Mouse (Mus musculus) liver, embryonic 15.5 days (tissue): Measurements from ENCODE around the gene Ankrd31. TPM values are rescaled to one million over a fixed set of nuclear protein-coding genes. Genes with fewer than 3 reads are reported as not detected.
"Not testable (repeated sequence)": the region's sequence is repeated elsewhere in the genome, so short reads cannot be mapped to it uniquely, and the experiment has no call there.

ENCODE experiments used
- ATAC-seq: fragments of 200-750 bp; cut with Nextera tagmentation; 2 replicates; pipeline ENCODE4 v1.8.0; 2017; ENCODE audit warnings: moderate number of reproducible peaks, mild to moderate bottlenecking, moderate library complexity; ENCODE audit not compliant: insufficient read depth
- H3K27ac ChIP-seq: fragments of 300-500 bp; sonication (generic); replicated peaks from 2 replicates; pipeline ENCODE4 v1.5.1; 2015; ENCODE audit warnings: mild to moderate bottlenecking, inconsistent platforms
- H3K27me3 ChIP-seq: fragments of 300-500 bp; sonication (generic); 2 replicates; pipeline ENCODE4 v1.6.1; 2015; ENCODE audit warnings: mild to moderate bottlenecking, inconsistent platforms
- H3K36me3 ChIP-seq: fragments of 300-500 bp; sonication (generic); replicated peaks from 2 replicates; pipeline ENCODE4 v1.6.1; 2015; ENCODE audit warnings: moderate library complexity, mild to moderate bottlenecking, inconsistent platforms
- H3K4me1 ChIP-seq: fragments of 300-500 bp; sonication (generic); replicated peaks from 2 replicates; pipeline ENCODE4 v1.6.1; 2015; ENCODE audit warnings: inconsistent platforms
- H3K4me2 ChIP-seq: fragments of 300-500 bp; sonication (generic); 2 replicates; pipeline ENCODE4 v1.6.1; 2015; ENCODE audit warnings: moderate library complexity, mild to moderate bottlenecking, inconsistent platforms
- H3K4me3 ChIP-seq: fragments of 300-500 bp; sonication (generic); replicated peaks from 2 replicates; pipeline ENCODE4 v1.5.1; 2015; ENCODE audit warnings: mild to moderate bottlenecking, inconsistent platforms
- H3K9ac ChIP-seq: fragments of 300-500 bp; sonication (generic); 2 replicates; pipeline ENCODE4 v1.6.1; 2015; ENCODE audit warnings: moderate library complexity, mild to moderate bottlenecking, inconsistent platforms
- H3K9me3 ChIP-seq: fragments of 300-500 bp; sonication (generic); replicated peaks from 2 replicates; pipeline ENCODE4 v1.6.1; 2016; ENCODE audit warnings: inconsistent platforms
- WGBS: fragments of 180-500 bp; shearing (Covaris S2); methylation state at CpG from one replicate; pipeline ENCODE4 v1.1.7; 2015; ENCODE audit warnings: mixed read lengths; ENCODE audit not compliant: insufficient replicate concordance; 5-methylcytosine and 5-hydroxymethylcytosine counted together
- polyA plus RNA-seq: library from polyadenylated mRNA; unstranded; fragments of >200 nt; fragmentation: Nextera tagmentation; extraction: Ambion mirVana; gene quantifications from 2 replicates; pipeline ENCODE4 v1.2.1, GENCODE M21; 2015

The Ankrd31 gene
- polyA plus RNA-seq, 1 experiment from 2014 or later: 0.01 TPM

GRCm38 (mm10) chr13:96742871-96743270 lies 5.2 kb upstream of the Ankrd31 start:
- H3K27me3 ChIP-seq: no peaks in the 10 kb centered on the region
- WGBS: 24% methylated on average over 2 of the region's 2 CpGs
- H3K4me2 ChIP-seq: no peak overlapping the region
- no peak overlapping the region for H3K9ac ChIP-seq
- no peaks in the 10 kb centered on the region for H3K4me1 ChIP-seq
- H3K27ac ChIP-seq: no peak overlapping the region
- peak; percentile 58 for ATAC-seq
- H3K9me3 ChIP-seq: no peaks in the 10 kb centered on the region
- H3K36me3 ChIP-seq: no peaks in the 10 kb centered on the region
- no peak overlapping the region for H3K4me3 ChIP-seq

GRCm38 (mm10) chr13:96746055-96746454 lies 2.0 kb upstream of the Ankrd31 start:
- Histone ChIP-seq H3K4me2 (no peak overlapping the region), H3K36me3 (no peaks in the 10 kb centered on the region), H3K27ac (no peak overlapping the region), H3K4me1 (no peaks in the 10 kb centered on the region), H3K4me3 (no peak overlapping the region), H3K27me3 (no peaks in the 10 kb centered on the region), H3K9ac (no peak overlapping the region), H3K9me3 (no peaks in the 10 kb centered on the region)
- no peak for ATAC-seq
- WGBS: 61% methylated on average over 6 of the region's 6 CpGs

DNA sequence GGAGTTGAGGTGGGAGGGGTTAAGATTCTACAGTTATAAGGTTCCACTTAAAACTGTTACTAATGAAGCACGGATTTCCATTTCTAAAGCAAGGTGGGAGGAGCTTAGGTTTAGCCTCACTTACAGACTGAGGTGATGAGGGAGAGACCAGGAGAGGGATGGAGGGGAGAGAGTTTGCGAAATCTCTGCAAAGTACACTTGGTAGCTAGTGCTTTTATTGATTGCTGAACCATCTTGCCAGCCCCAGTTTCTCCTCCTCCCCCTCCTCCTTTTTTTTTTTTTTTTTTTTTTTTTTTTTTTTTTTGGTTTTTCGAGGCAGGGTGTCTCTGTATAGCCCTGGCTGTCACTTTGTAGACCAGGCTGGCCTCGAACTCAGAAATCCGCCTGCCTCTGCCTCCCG lies 1.8 kb downstream of the Ankrd31 start:
- no peak overlapping the region for H3K4me2 ChIP-seq
- H3K27ac ChIP-seq: no peak overlapping the region
- no peaks in the 10 kb centered on the region for H3K9me3 ChIP-seq
- ATAC-seq: no peak
- H3K9ac ChIP-seq: no peak overlapping the region
- H3K27me3 ChIP-seq: no peaks in the 10 kb centered on the region
- no peaks in the 10 kb centered on the region for H3K4me1 ChIP-seq
- no peak overlapping the region for H3K4me3 ChIP-seq
- 59% methylated on average over 6 of the region's 6 CpGs for WGBS
- no peaks in the 10 kb centered on the region for H3K36me3 ChIP-seq

GRCm38 (mm10) chr13:96760848-96761247 lies 12.8 kb downstream of the Ankrd31 start:
- no peaks in the 10 kb centered on the region for H3K9me3 ChIP-seq
- no peaks in the 10 kb centered on the region for H3K27me3 ChIP-seq
- H3K4me2 ChIP-seq: no peak overlapping the region
- no peaks in the 10 kb centered on the region for H3K4me1 ChIP-seq
- H3K4me3 ChIP-seq: no peak overlapping the region
- no peak overlapping the region for H3K27ac ChIP-seq
- 17% methylated on average over 2 of the region's 2 CpGs for WGBS
- peak; percentile 68 for ATAC-seq
- H3K9ac ChIP-seq: no peak overlapping the region
- H3K36me3 ChIP-seq: no peaks in the 10 kb centered on the region

DNA sequence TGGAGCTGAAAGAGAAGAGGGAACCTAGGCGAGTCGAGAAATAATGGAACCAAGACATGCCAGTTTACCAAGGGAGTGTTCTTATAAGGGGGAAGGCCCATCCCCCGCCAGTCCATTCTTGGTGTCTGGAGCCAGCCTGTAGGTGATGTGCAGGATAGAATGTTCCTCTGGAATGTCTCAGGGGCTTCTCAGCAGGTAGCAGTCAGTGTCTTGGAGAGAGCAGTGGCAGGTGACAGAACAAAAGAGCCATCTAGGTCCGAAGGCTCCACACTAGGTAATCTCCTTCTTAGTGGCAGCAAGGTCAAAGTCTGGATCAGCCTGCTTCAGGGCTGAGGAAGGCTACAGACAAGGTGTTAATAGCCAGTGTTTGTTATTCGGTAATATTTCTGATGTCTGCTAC lies 38.0 kb downstream of the Ankrd31 start:
- not testable (repeated sequence) for H3K36me3 ChIP-seq, ATAC-seq, H3K9me3 ChIP-seq

DNA sequence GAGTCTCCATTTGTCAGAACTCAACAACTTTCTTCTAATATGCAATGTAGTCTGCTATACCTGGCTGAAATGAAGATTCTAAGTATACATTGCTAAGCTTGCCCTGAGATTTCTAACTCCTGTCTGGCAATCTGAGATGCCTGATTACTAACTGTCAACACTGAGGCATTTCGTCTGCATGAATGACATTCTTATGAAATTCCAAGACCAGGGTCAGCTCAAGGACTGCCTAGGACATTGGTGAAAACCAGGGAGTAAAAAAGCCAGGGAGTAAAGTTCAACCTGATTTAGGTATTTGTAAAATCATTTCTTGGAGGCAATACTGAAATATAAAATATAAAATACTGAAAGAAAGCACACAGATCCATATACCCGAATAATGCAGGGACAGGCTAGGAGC lies 45.4 kb downstream of the Ankrd31 start:
- 70% methylated on average over 2 of the region's 2 CpGs for WGBS
- H3K9me3 ChIP-seq: no peaks in the 10 kb centered on the region
- H3K9ac ChIP-seq: no peak overlapping the region
- H3K4me3 ChIP-seq: no peak overlapping the region
- no peaks in the 10 kb centered on the region for H3K4me1 ChIP-seq
- ATAC-seq: no peak
- H3K4me2 ChIP-seq: no peak overlapping the region
- H3K27ac ChIP-seq: no peak overlapping the region
- no peaks in the 10 kb centered on the region for H3K36me3 ChIP-seq
- H3K27me3 ChIP-seq: no peaks in the 10 kb centered on the region

More for the DNA sequence above, 38.0 kb downstream of the Ankrd31 start:
- not testable (repeated sequence) for H3K27me3 ChIP-seq, H3K27ac ChIP-seq, H3K9ac ChIP-seq, H3K4me2 ChIP-seq, H3K4me1 ChIP-seq, H3K4me3 ChIP-seq
- 65% methylated on average over 5 of the region's 5 CpGs for WGBS

DNA sequence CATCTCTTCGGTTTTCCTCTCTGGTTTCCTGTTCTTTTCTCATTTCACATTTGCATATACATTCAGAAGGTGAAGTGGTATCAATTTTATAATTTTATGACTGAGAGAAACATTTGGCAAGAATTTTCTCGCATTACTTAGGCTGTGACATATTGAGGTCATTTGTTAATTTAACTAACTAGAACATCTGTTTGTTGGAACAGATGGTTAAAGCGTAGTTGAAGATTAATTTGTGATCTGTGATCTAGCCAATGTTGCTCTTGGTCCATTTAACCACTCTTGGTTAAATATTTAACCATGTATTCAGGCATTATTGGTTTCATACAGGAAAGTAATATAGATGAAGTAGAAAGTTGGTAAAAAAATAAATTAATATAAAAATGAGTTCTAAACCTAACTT lies 47.2 kb downstream of the Ankrd31 start:
- Histone ChIP-seq H3K4me3 (no peak overlapping the region), H3K4me2 (no peak overlapping the region), H3K36me3 (no peaks in the 10 kb centered on the region), H3K27me3 (no peaks in the 10 kb centered on the region), H3K27ac (no peak overlapping the region), H3K4me1 (no peaks in the 10 kb centered on the region), H3K9ac (no peak overlapping the region), H3K9me3 (no peaks in the 10 kb centered on the region)
- 62% methylated on average over 3 of the region's 3 CpGs for WGBS
- no peak for ATAC-seq

DNA sequence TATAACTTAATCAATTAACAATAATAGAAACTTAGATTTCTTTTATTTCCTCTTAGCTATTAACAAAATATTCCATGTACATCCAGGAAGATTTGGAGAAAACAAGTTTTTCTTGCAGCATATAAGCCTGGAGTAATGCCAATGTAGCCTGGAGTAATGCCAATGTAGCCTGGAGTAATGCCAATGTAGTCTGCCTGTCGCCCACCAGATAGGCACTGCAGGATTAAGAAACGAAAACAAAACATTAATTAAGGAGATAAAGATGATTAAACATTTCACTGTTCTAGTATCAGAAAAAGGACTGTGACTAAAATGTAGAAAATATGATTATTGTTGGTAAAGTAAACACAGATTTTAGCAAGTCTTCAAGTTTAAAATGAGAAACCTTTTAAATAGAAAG lies 49.4 kb downstream of the Ankrd31 start:
- H3K4me1 ChIP-seq: no peaks in the 10 kb centered on the region
- no peak overlapping the region for H3K27ac ChIP-seq
- H3K4me2 ChIP-seq: no peak overlapping the region
- ATAC-seq: no peak
- H3K9ac ChIP-seq: no peak overlapping the region
- no peaks in the 10 kb centered on the region for H3K36me3 ChIP-seq
- H3K27me3 ChIP-seq: no peaks in the 10 kb centered on the region
- H3K9me3 ChIP-seq: no peaks in the 10 kb centered on the region
- H3K4me3 ChIP-seq: no peak overlapping the region
- 40% methylated on average over 2 of the region's 2 CpGs for WGBS

DNA sequence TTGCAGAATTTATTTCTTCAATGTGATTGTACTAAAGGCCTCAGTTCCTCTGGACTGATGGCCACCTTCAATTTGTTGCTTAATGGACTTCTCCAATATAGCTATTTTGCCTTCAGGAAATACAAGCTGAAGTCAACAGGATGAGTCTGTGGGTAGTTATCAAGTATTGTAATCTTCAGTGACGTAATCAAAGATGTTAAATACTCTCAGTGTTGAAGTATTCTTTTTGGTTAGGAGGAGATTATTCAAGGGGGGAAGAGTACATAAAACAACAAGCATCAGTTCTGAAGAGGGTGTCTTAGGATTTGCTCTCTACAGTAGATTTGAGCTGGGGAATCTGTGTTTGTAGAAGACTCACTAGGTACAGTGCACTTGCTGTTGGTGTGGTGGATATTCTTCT lies 101.7 kb downstream of the Ankrd31 start:
- Histone ChIP-seq H3K36me3 (no peaks in the 10 kb centered on the region), H3K4me3 (no peak overlapping the region), H3K4me2 (no peak overlapping the region), H3K27me3 (peaks cover 7% of the 10 kb centered on the region; the same call in 1 of the 2 replicates), H3K9me3 (no peaks in the 10 kb centered on the region), H3K9ac (no peak overlapping the region), H3K4me1 (no peaks in the 10 kb centered on the region), H3K27ac (no peak overlapping the region)
- no peak for ATAC-seq
- 22% methylated on average over 1 of the region's 1 CpGs for WGBS

DNA sequence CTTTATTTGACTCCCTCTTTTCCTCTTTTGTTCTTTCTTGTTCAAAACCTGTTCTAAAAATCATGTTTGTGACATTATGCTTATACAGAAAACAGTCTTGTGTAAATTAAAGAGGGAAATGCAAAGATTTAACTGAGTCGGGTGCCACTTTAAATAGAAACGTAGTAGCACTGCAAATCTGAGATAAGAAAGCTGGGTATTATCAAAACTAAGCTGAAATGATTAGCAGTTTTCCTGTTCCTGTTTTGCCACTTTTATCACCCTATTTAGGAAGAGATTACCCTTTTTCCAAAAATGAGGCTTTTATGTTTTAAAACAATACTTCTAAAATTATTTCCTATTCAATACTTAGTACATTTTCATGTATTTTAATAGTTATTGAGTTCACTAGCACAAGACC lies 104.1 kb downstream of the Ankrd31 start:
- no peaks in the 10 kb centered on the region for H3K9me3 ChIP-seq
- H3K27me3 ChIP-seq: peaks cover 7% of the 10 kb centered on the region; the same call in 1 of the 2 replicates
- WGBS: 10% methylated on average over 2 of the region's 2 CpGs
- no peak overlapping the region for H3K4me3 ChIP-seq
- H3K9ac ChIP-seq: no peak overlapping the region
- no peaks in the 10 kb centered on the region for H3K4me1 ChIP-seq
- no peaks in the 10 kb centered on the region for H3K36me3 ChIP-seq
- no peak overlapping the region for H3K27ac ChIP-seq
- H3K4me2 ChIP-seq: no peak overlapping the region
- ATAC-seq: no peak

- ATAC-seq: no peak
- no peak overlapping the region for H3K9ac ChIP-seq
- H3K27ac ChIP-seq: no peak overlapping the region
- H3K9me3 ChIP-seq: no peaks in the 10 kb centered on the region
- no peak overlapping the region for H3K4me3 ChIP-seq
- H3K4me1 ChIP-seq: no peaks in the 10 kb centered on the region
- H3K36me3 ChIP-seq: no peaks in the 10 kb centered on the region
- peaks cover 7% of the 10 kb centered on the region; the same call in 1 of the 2 replicates for H3K27me3 ChIP-seq
- H3K4me2 ChIP-seq: no peak overlapping the region
- 19% methylated on average over 1 of the region's 1 CpGs for WGBS
Observed at GRCm38 (mm10) chr13:96853256-96853655, 105.2 kb downstream of the Ankrd31 start.

- Histone ChIP-seq H3K27ac (no peak overlapping the region), H3K36me3 (no peaks in the 10 kb centered on the region), H3K4me3 (no peak overlapping the region), H3K27me3 (peaks cover 7% of the 10 kb centered on the region; the same call in 1 of the 2 replicates), H3K9ac (no peak overlapping the region), H3K9me3 (no peaks in the 10 kb centered on the region), H3K4me2 (no peak overlapping the region), H3K4me1 (no peaks in the 10 kb centered on the region)
- ATAC-seq: no peak
- 14% methylated on average over 3 of the region's 3 CpGs for WGBS
Observed at GRCm38 (mm10) chr13:96855191-96855590, 107.1 kb downstream of the Ankrd31 start.
